Mouse (Mus musculus) bone marrow, adult 2 months (tissue): Measurements from ENCODE around the gene Kcnh5.

ENCODE experiments used
- CTCF ChIP-seq: fragments of 200-500 bp; IDR thresholded peaks from 2 replicates; pipeline ENCODE4 v1.5.1; 2011; ENCODE audit warnings: low read length, control low read depth; ENCODE audit not compliant: control insufficient read depth, insufficient read depth
- POLR2A ChIP-seq: fragments of 200-500 bp; IDR thresholded peaks from 2 replicates; pipeline ENCODE4 v1.6.1; 2011; ENCODE audit warnings: low read depth, mild to moderate bottlenecking, control low read depth, low read length, borderline replicate concordance; ENCODE audit not compliant: control insufficient read depth

DNA sequence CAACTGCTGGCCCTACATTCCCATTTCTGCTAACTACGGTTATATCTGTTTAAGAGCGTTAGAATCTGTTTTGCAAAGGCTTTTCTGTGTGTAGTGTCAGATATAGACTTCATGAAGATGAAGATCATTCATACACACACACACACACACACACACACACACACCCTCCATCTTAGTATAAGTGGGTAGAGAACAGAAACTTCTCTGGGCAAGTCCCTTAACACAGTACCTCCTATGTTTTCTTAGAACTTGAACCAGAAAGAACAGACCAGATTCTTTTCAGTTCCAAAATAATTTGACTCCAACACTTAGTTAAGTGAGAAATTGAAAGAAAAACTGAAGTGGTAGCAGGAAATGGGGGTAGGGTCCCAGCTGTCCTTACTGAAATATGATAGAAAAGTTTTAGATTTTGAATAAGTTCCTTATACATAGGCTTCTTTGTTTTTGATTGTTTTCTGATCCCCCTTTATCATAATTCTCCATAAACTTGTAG lies 24.0 kb downstream of the Kcnh5 start:
- TF ChIP-seq CTCF: no peak
- no peak for TF ChIP-seq POLR2A
